Mouse (Mus musculus) intestine, embryonic 15.5 days (tissue): ENCODE results near the gene Tes3-ps. TPM values are rescaled to one million over a fixed set of nuclear protein-coding genes. Genes with fewer than 3 reads are reported as not detected.

Experiments
- ATAC-seq: fragments of 200-750 bp; cut with Nextera tagmentation; 2 replicates; pipeline ENCODE4 v1.8.0; 2017; ENCODE audit warnings: moderate TSS enrichment, moderate library complexity
- H3K27ac ChIP-seq: fragments of 300-500 bp; sonication (generic); 2 replicates; pipeline ENCODE4 v1.5.1; 2015; ENCODE audit warnings: mild to moderate bottlenecking, inconsistent platforms
- H3K27me3 ChIP-seq: fragments of 300-500 bp; sonication (generic); replicated peaks from 2 replicates; pipeline ENCODE4 v1.6.1; 2015; ENCODE audit warnings: inconsistent platforms
- H3K36me3 ChIP-seq: fragments of 300-500 bp; sonication (generic); 2 replicates; pipeline ENCODE4 v1.6.1; 2015; ENCODE audit warnings: inconsistent platforms
- H3K4me1 ChIP-seq: fragments of 300-500 bp; sonication (generic); replicated peaks from 2 replicates; pipeline ENCODE4 v1.6.1; 2015; ENCODE audit warnings: inconsistent platforms
- H3K4me2 ChIP-seq: fragments of 300-500 bp; sonication (generic); replicated peaks from 2 replicates; pipeline ENCODE4 v1.6.1; 2015; ENCODE audit warnings: mild to moderate bottlenecking, inconsistent platforms
- H3K4me3 ChIP-seq: fragments of 300-500 bp; sonication (generic); replicated peaks from 2 replicates; pipeline ENCODE4 v1.5.1; 2015; ENCODE audit warnings: inconsistent platforms
- H3K9ac ChIP-seq: fragments of 300-500 bp; sonication (generic); 2 replicates; pipeline ENCODE4 v1.6.1; 2015; ENCODE audit warnings: inconsistent platforms
- H3K9me3 ChIP-seq: fragments of 300-500 bp; sonication (generic); 2 replicates; pipeline ENCODE4 v1.6.1; 2016; ENCODE audit warnings: inconsistent platforms
- WGBS: fragments of 180-500 bp; shearing (Covaris S2); methylation state at CpG from one replicate; pipeline ENCODE4 v1.1.7; 2015; 5-methylcytosine and 5-hydroxymethylcytosine counted together
- polyA plus RNA-seq: library from polyadenylated mRNA; unstranded; fragments of >200 nt; fragmentation: Nextera tagmentation; extraction: Ambion mirVana; gene quantifications from 2 replicates; pipeline ENCODE4 v1.2.1, GENCODE M21; 2015

Tes3-ps gene
- polyA plus RNA-seq, 1 experiment from 2014 or later = 0.77 TPM

DNA sequence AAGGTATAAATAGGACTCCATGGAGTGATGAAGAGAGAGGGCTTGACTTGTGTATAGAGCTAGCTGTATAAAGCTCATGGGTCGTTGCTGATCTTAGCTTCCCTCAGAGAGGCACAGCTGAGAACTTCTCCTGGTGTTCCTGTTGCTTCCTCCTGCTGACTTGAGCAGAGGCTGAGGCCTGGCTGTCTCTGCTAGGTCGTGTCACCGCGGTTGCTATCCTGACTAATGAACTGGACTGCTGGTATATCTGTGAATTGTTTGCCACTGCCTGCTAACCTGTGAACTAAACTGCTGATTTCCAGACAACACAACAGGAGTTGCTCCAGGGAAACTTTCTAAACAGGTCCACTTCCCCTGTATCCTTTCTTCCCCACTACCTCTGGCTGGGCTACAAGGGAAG lies 22.8 kb upstream of the Tes3-ps start:
- Histone ChIP-seq H3K27ac (no peak overlapping the region), H3K4me3 (no peak overlapping the region), H3K27me3 (no peaks in the 10 kb centered on the region), H3K4me2 (no peak overlapping the region), H3K9ac (no peak overlapping the region), H3K4me1 (no peaks in the 10 kb centered on the region), H3K36me3 (no peaks in the 10 kb centered on the region), H3K9me3 (no peaks in the 10 kb centered on the region)
- 88% methylated on average over 4 of the region's 4 CpGs for whole genome bisulfite sequencing
- ATAC-seq = no peak

- Histone ChIP-seq H3K4me1 (no peaks in the 10 kb centered on the region), H3K4me3 (no peak overlapping the region), H3K4me2 (no peak overlapping the region), H3K27me3 (no peaks in the 10 kb centered on the region), H3K9ac (no peak overlapping the region), H3K27ac (no peak overlapping the region), H3K36me3 (no peaks in the 10 kb centered on the region), H3K9me3 (no peaks in the 10 kb centered on the region)
- no peak for ATAC-seq
- WGBS = 66% methylated on average over 4 of the region's 4 CpGs
Measured at GRCm38 (mm10) chr13:49470806-49471205, 22.3 kb upstream of the Tes3-ps start.

DNA sequence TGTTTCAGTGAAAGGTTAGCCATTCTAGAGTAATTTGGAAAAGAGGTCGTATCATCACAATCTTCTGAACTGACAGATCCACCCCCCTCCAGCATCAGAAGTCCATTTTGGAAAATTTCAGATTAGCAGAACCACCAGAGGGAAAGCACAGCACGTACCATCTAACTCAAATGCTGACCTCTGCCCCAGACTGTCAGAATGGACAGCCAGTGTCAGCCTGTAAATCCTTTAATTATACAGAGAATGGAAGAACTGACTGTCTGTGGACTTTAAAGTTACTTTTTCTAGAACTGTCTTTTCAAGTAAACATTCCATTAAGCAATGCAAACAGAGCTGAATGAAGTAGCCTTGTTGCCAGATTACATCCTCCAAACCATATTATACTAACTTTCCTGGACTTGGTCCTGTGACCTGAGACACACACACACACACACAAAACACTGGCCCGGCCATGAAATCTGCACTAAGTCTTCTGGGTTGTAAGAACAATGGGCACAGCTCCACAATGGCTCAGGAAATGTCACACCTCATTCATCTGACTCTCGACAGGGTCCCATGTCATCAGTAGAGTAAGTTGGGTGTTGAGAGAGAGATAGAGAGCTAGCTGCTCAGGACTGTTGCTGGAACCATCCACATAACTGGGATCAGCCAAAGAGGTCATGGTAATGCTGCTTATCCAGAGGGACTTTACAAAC lies 21.0 kb upstream of the Tes3-ps start:
- Histone ChIP-seq H3K9ac (no peak overlapping the region), H3K36me3 (no peaks in the 10 kb centered on the region), H3K9me3 (no peaks in the 10 kb centered on the region), H3K4me1 (no peaks in the 10 kb centered on the region), H3K27me3 (no peaks in the 10 kb centered on the region), H3K27ac (no peak overlapping the region), H3K4me2 (no peak overlapping the region), H3K4me3 (no peak overlapping the region)
- no peak for ATAC-seq
- WGBS = 52% methylated on average over 4 of the region's 4 CpGs

- Histone ChIP-seq H3K9me3 (no peaks in the 10 kb centered on the region), H3K27me3 (no peaks in the 10 kb centered on the region), H3K9ac (no peak overlapping the region), H3K4me3 (no peak overlapping the region), H3K4me1 (no peaks in the 10 kb centered on the region), H3K36me3 (no peaks in the 10 kb centered on the region), H3K27ac (no peak overlapping the region), H3K4me2 (no peak overlapping the region)
- 94% methylated on average over 6 of the region's 6 CpGs for WGBS
- ATAC-seq = no peak
Measured at GRCm38 (mm10) chr13:49472676-49473005, 20.5 kb upstream of the Tes3-ps start.

GRCm38 (mm10) chr13:49477887-49478286 lies 15.2 kb upstream of the Tes3-ps start:
- Histone ChIP-seq H3K27me3 (no peaks in the 10 kb centered on the region), H3K4me3 (no peak overlapping the region), H3K27ac (no peak overlapping the region), H3K9ac (no peak overlapping the region), H3K4me2 (no peak overlapping the region), H3K36me3 (no peaks in the 10 kb centered on the region), H3K4me1 (peaks cover 7% of the 10 kb centered on the region), H3K9me3 (no peaks in the 10 kb centered on the region)
- 55% methylated on average over 3 of the region's 3 CpGs for WGBS
- ATAC-seq = no peak

GRCm38 (mm10) chr13:49478851-49479374 lies 14.2 kb upstream of the Tes3-ps start:
- H3K4me3 ChIP-seq = no peak overlapping the region
- H3K27me3 ChIP-seq = no peaks in the 10 kb centered on the region
- no peak overlapping the region for H3K4me2 ChIP-seq
- H3K36me3 ChIP-seq = no peaks in the 10 kb centered on the region
- H3K4me1 ChIP-seq = peaks cover 7% of the 10 kb centered on the region
- no peak for ATAC-seq
- no peaks in the 10 kb centered on the region for H3K9me3 ChIP-seq
- no peak overlapping the region for H3K9ac ChIP-seq
- 81% methylated on average over 6 of the region's 6 CpGs for WGBS
- H3K27ac ChIP-seq = no peak overlapping the region

GRCm38 (mm10) chr13:49479399-49479798 lies 13.7 kb upstream of the Tes3-ps start:
- Histone ChIP-seq H3K9me3 (no peaks in the 10 kb centered on the region), H3K4me2 (no peak overlapping the region), H3K4me3 (no peak overlapping the region), H3K4me1 (peaks cover 7% of the 10 kb centered on the region), H3K36me3 (no peaks in the 10 kb centered on the region), H3K9ac (no peak overlapping the region), H3K27ac (no peak overlapping the region), H3K27me3 (no peaks in the 10 kb centered on the region)
- WGBS = 71% methylated on average over 4 of the region's 4 CpGs
- no peak for ATAC-seq

DNA sequence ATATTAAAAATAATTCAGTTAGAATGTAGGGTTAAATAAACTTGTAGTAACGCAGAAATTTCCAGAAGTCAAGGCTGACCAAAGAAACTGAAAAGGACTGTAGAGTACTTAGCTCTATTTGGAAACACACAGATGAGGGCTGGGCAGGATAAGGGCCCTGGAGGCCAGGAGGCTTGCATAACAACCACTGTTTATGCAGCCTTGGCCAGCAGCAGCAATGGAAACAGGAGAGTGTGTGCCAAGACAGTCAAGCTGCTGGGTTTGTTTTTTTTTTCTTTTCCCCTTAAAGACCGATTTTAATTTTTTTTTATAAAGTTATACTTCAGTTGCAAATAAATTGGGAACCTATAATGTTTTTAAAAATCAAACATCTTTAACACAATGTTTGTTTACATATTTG lies 13.1 kb upstream of the Tes3-ps start:
- peaks cover 7% of the 10 kb centered on the region for H3K4me1 ChIP-seq
- H3K36me3 ChIP-seq = no peaks in the 10 kb centered on the region
- no peak overlapping the region for H3K9ac ChIP-seq
- H3K27ac ChIP-seq = no peak overlapping the region
- H3K4me3 ChIP-seq = no peak overlapping the region
- WGBS = 39% methylated on average over 2 of the region's 2 CpGs
- no peak overlapping the region for H3K4me2 ChIP-seq
- no peaks in the 10 kb centered on the region for H3K27me3 ChIP-seq
- peak; percentile 78 for ATAC-seq
- no peaks in the 10 kb centered on the region for H3K9me3 ChIP-seq

DNA sequence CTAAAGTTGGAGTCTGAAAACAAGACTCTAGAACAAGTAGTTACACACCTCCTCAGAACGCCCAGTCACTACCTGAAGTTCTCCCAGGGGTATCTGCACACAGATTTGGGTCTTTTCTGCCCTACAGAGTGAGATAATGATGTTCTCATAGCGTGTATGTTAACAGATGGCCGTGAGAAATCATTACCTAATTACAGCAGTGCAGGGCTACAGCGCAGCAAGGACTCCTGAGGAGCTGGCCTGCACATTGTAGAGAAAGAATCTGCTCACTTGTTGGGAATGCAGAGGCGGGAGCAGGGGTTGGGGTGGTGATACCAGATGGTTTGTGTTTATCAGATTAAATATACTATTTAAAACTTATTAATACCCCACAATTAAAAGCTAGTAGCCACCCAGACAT lies 12.6 kb upstream of the Tes3-ps start:
- peak; percentile 51; the same call in 1 of the 2 replicates for ATAC-seq
- Histone ChIP-seq H3K4me2 (no peak overlapping the region), H3K9ac (no peak overlapping the region), H3K9me3 (no peaks in the 10 kb centered on the region), H3K4me3 (no peak overlapping the region), H3K36me3 (no peaks in the 10 kb centered on the region), H3K4me1 (peaks cover 7% of the 10 kb centered on the region), H3K27me3 (no peaks in the 10 kb centered on the region), H3K27ac (peak overlapping the region; percentile 77)
- WGBS = 50% methylated on average over 5 of the region's 5 CpGs

- Histone ChIP-seq H3K27me3 (no peaks in the 10 kb centered on the region), H3K4me1 (peaks cover 2% of the 10 kb centered on the region), H3K4me2 (no peak overlapping the region), H3K27ac (no peak overlapping the region), H3K9ac (no peak overlapping the region), H3K36me3 (no peaks in the 10 kb centered on the region), H3K9me3 (no peaks in the 10 kb centered on the region), H3K4me3 (no peak overlapping the region)
- WGBS = 75% methylated on average over 5 of the region's 5 CpGs
- no peak for ATAC-seq
Measured at GRCm38 (mm10) chr13:49485388-49485787, 7.7 kb upstream of the Tes3-ps start.

GRCm38 (mm10) chr13:49504510-49504909 lies 11.4 kb downstream of the Tes3-ps start, which contains the start of gene Ecm2:
Ecm2 (plus strand) TSS chr13:49504810.
- ATAC-seq = no peak

DNA sequence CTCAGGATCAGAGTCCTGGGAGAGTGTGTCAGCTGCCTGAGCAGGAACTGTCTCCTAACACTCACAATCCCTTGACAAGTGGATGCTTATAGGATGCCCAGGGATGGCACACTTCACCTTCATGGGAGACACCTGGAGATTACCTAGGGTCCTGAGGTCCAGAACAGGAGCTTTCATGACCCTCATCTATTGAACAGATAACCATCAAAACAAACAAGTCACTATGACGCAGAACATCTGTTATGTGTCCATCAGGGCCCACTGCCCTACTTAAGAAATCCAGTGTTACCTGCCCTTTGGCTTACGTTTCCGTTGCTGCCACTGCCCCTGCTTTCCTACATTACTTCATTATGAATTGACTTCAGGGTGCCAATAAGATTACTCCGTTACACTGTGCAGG lies 12.7 kb downstream of the Tes3-ps start:
- Histone ChIP-seq H3K9me3 (no peaks in the 10 kb centered on the region), H3K27me3 (no peaks in the 10 kb centered on the region), H3K9ac (no peak overlapping the region), H3K36me3 (no peaks in the 10 kb centered on the region), H3K4me2 (no peak overlapping the region), H3K4me3 (no peak overlapping the region), H3K27ac (no peak overlapping the region), H3K4me1 (no peaks in the 10 kb centered on the region)
- WGBS = 73% methylated on average over 4 of the region's 4 CpGs
- no peak for ATAC-seq

More at GRCm38 (mm10) chr13:49504510-49504909, 11.4 kb downstream of the Tes3-ps start, which contains the start of gene Ecm2:
- H3K36me3 ChIP-seq = no peaks in the 10 kb centered on the region
- no peak within 1 kb of the TSS for H3K27ac ChIP-seq
- H3K4me1 ChIP-seq = no peaks in the 10 kb centered on the region
- no peak within 1 kb of the TSS for H3K4me3 ChIP-seq
- no peak within 1 kb of the TSS for H3K4me2 ChIP-seq
- H3K9me3 ChIP-seq = no peaks in the 10 kb centered on the region
- H3K9ac ChIP-seq = no peak within 1 kb of the TSS
- WGBS = 54% methylated on average over 4 of the region's 4 CpGs
- H3K27me3 ChIP-seq = no peaks in the 10 kb centered on the region

DNA sequence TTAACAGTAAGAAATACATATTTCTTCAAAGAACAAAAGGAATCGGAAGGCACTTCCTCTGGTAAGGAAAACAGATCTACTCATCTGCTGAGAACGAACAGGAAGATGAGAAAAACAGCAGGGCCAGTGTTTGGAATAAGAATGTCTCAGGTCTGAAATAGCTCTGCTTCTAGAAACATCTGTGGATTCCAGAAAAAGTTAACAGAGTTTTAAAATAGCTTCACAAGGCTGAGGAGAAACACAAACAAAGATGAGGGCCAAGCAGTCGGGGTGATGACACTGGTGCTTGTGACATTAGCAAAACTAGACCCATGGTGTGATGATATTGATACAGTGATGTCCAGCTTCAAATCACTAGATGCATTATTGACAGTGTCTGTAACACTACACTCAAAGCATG lies 14.1 kb downstream of the Tes3-ps start:
- Histone ChIP-seq H3K4me1 (no peaks in the 10 kb centered on the region), H3K36me3 (no peaks in the 10 kb centered on the region), H3K9ac (no peak overlapping the region), H3K27me3 (no peaks in the 10 kb centered on the region), H3K4me3 (no peak overlapping the region), H3K4me2 (no peak overlapping the region), H3K9me3 (no peaks in the 10 kb centered on the region), H3K27ac (no peak overlapping the region)
- WGBS = 33% methylated on average over 3 of the region's 3 CpGs
- ATAC-seq = no peak
